Mouse (Mus musculus) limb, embryonic 11.5 days (tissue): ENCODE results near the gene Cpne4. TPM values are rescaled to one million over a fixed set of nuclear protein-coding genes. Genes with fewer than 3 reads are reported as not detected.
A peak's percentile ranks its signal among the peaks of the same experiment; 100 is the strongest.

Experiments used
- ATAC-seq: fragments of 200-750 bp; cut with Nextera tagmentation; 2 replicates; pipeline ENCODE4 v1.8.0; 2017; ENCODE audit warnings: low read depth; ENCODE audit not compliant: insufficient number of reproducible peaks, low FRiP score, low TSS enrichment
- DNase-seq: peaks from one replicate; pipeline ENCODE4 v3.0.0-alpha.2; 2015; ENCODE audit warnings: low spot score
- H3K27ac ChIP-seq: fragments of 300-500 bp; sonication (generic); replicated peaks from 2 replicates; pipeline ENCODE4 v1.5.1; 2014; ENCODE audit warnings: low read depth, mild to moderate bottlenecking, low read length
- H3K27me3 ChIP-seq: fragments of 300-500 bp; sonication (generic); 2 replicates; pipeline ENCODE4 v1.6.1; 2014; ENCODE audit warnings: mild to moderate bottlenecking, low read length, mixed read lengths; ENCODE audit not compliant: control insufficient read depth, insufficient read depth
- H3K36me3 ChIP-seq: fragments of 300-500 bp; sonication (generic); 2 replicates; pipeline ENCODE4 v1.6.1; 2014; ENCODE audit warnings: mild to moderate bottlenecking, low read length, moderate library complexity, mixed read lengths; ENCODE audit not compliant: control insufficient read depth, insufficient read depth
- H3K4me1 ChIP-seq: fragments of 300-500 bp; sonication (generic); 2 replicates; pipeline ENCODE4 v1.6.1; 2014; ENCODE audit warnings: low read length, mixed read lengths; ENCODE audit not compliant: control insufficient read depth, insufficient read depth
- H3K4me2 ChIP-seq: fragments of 300-500 bp; sonication (generic); 2 replicates; pipeline ENCODE4 v1.6.1; 2014; ENCODE audit warnings: low read depth, mild to moderate bottlenecking, moderate library complexity; ENCODE audit not compliant: severe bottlenecking
- H3K4me3 ChIP-seq: fragments of 300-500 bp; sonication (generic); 2 replicates; pipeline ENCODE4 v1.5.1; 2014; ENCODE audit warnings: low read depth, low read length
- H3K9ac ChIP-seq: fragments of 300-500 bp; sonication (generic); 2 replicates; pipeline ENCODE4 v1.6.1; 2014; ENCODE audit warnings: mild to moderate bottlenecking, low read length
- H3K9me3 ChIP-seq: fragments of 300-500 bp; sonication (generic); 2 replicates; pipeline ENCODE4 v1.6.1; 2016; ENCODE audit warnings: low read length; ENCODE audit not compliant: control insufficient read depth
- WGBS: fragments of 180-500 bp; shearing (Covaris S2); extraction: QIAGEN DNeasy Blood & Tissue Kit; methylation state at CpG from one replicate; pipeline ENCODE4 v1.1.7; 2014; 5-methylcytosine and 5-hydroxymethylcytosine counted together
- polyA plus RNA-seq: library from polyadenylated mRNA; unstranded; fragments of >200 nt; fragmentation: Nextera tagmentation; extraction: Ambion mirVana; gene quantifications from 2 replicates; pipeline ENCODE4 v1.2.1, GENCODE M21; 2014

The Cpne4 gene
- polyA plus RNA-seq, 1 experiment from 2014 or later = not detected

- ATAC-seq = no peak
- no peak overlapping the region for H3K4me3 ChIP-seq
- 81% methylated on average over 10 of the region's 10 CpGs for WGBS
Observed at GRCm38 (mm10) chr9:105048351-105048750, 501.3 kb downstream of the Cpne4 start.

GRCm38 (mm10) chr9:105049636-105050035 is 502.6 kb downstream of the Cpne4 start:
- no peak overlapping the region for H3K4me2 ChIP-seq
- ATAC-seq = no peak
- no peaks in the 10 kb centered on the region for H3K9me3 ChIP-seq
- H3K27ac ChIP-seq = no peak overlapping the region
- no peaks in the 10 kb centered on the region for H3K4me1 ChIP-seq
- H3K27me3 ChIP-seq = no peaks in the 10 kb centered on the region
- DNase-seq = no peak
- no peaks in the 10 kb centered on the region for H3K36me3 ChIP-seq
- no peak overlapping the region for H3K9ac ChIP-seq
- WGBS = 70% methylated on average over 2 of the region's 2 CpGs
- H3K4me3 ChIP-seq = no peak overlapping the region

More at GRCm38 (mm10) chr9:105048351-105048750, 501.3 kb downstream of the Cpne4 start:
- H3K36me3 ChIP-seq = no peaks in the 10 kb centered on the region
- H3K4me1 ChIP-seq = no peaks in the 10 kb centered on the region
- no peaks in the 10 kb centered on the region for H3K9me3 ChIP-seq
- H3K27me3 ChIP-seq = no peaks in the 10 kb centered on the region
- H3K27ac ChIP-seq = no peak overlapping the region
- no peak overlapping the region for H3K4me2 ChIP-seq
- no peak for DNase-seq
- no peak overlapping the region for H3K9ac ChIP-seq

- Histone ChIP-seq H3K27me3 (no peaks in the 10 kb centered on the region), H3K4me3 (no peak overlapping the region), H3K9ac (no peak overlapping the region), H3K4me2 (no peak overlapping the region), H3K27ac (no peak overlapping the region), H3K9me3 (no peaks in the 10 kb centered on the region), H3K36me3 (no peaks in the 10 kb centered on the region), H3K4me1 (no peaks in the 10 kb centered on the region)
- ATAC-seq = no peak
- WGBS = 69% methylated on average over 2 of the region's 2 CpGs
- DNase-seq = no peak
Observed at GRCm38 (mm10) chr9:105050257-105050656, 503.2 kb downstream of the Cpne4 start.

- Histone ChIP-seq H3K9me3 (no peaks in the 10 kb centered on the region), H3K4me2 (peak within 1 kb of the TSS; percentile 79), H3K36me3 (peaks cover 8% of the 10 kb centered on the region; the same call in 1 of the 2 replicates), H3K27me3 (no peaks in the 10 kb centered on the region), H3K4me1 (no peaks in the 10 kb centered on the region), H3K4me3 (peak within 1 kb of the TSS; percentile 92), H3K27ac (0 out of 2 replicates have a peak within 1 kb of the TSS, but pooled peaks have one; percentile 39), H3K9ac (peak within 1 kb of the TSS; percentile 96)
- peak; percentile 90 for ATAC-seq
- peak; percentile 95 for DNase-seq
- under 1% methylated on average over 31 of the region's 31 CpGs for WGBS
Observed at GRCm38 (mm10) chr9:105053147-105053557, 506.1 kb downstream of the Cpne4 start, which contains the start of gene Mrpl3. Mrpl3 (plus strand) TSS chr9:105053239.

- no peaks in the 10 kb centered on the region for H3K4me1 ChIP-seq
- no peak overlapping the region for H3K27ac ChIP-seq
- ATAC-seq (no peak), DNase-seq (no peak)
- peak overlapping the region; percentile 96 for H3K9ac ChIP-seq
- WGBS = 55% methylated on average over 4 of the region's 4 CpGs
- H3K4me2 ChIP-seq = peak overlapping the region; percentile 79
- H3K4me3 ChIP-seq = peak overlapping the region; percentile 92
- no peaks in the 10 kb centered on the region for H3K9me3 ChIP-seq
- peaks cover 9% of the 10 kb centered on the region; the same call in 1 of the 2 replicates for H3K36me3 ChIP-seq
- H3K27me3 ChIP-seq = no peaks in the 10 kb centered on the region
Observed at GRCm38 (mm10) chr9:105053812-105054211, 506.7 kb downstream of the Cpne4 start.

DNA sequence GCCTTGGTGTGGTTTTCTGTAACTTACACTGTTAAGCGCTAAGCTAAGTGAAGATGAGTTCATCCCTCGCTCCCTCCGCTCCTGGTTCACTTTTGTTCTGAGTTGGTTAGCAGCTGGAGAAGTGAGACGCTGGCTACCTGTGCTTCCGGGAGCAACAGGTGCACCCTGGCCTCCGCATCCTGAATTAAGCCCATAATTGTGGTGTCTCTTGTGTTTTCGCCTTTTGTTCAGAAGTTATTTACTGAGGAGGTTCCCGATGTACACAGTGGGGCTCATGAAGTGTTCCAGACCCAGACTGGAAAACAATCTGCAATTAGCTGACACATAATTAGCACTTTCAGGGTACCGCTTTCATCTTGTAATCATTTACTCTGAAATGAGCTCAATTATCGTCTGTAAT is 522.0 kb downstream of the Cpne4 start:
- ATAC-seq (no peak), DNase-seq (no peak)
- no peak overlapping the region for H3K27ac ChIP-seq
- no peak overlapping the region for H3K4me2 ChIP-seq
- no peaks in the 10 kb centered on the region for H3K4me1 ChIP-seq
- peaks cover 2% of the 10 kb centered on the region; the same call in 1 of the 2 replicates for H3K36me3 ChIP-seq
- no peak overlapping the region for H3K4me3 ChIP-seq
- no peaks in the 10 kb centered on the region for H3K27me3 ChIP-seq
- no peak overlapping the region for H3K9ac ChIP-seq
- WGBS = 89% methylated on average over 10 of the region's 10 CpGs
- H3K9me3 ChIP-seq = no peaks in the 10 kb centered on the region

- H3K4me1 ChIP-seq = no peaks in the 10 kb centered on the region
- ATAC-seq (no peak), DNase-seq (no peak)
- H3K27ac ChIP-seq = no peak overlapping the region
- no peaks in the 10 kb centered on the region for H3K9me3 ChIP-seq
- no peak overlapping the region for H3K4me2 ChIP-seq
- H3K36me3 ChIP-seq = peaks cover 2% of the 10 kb centered on the region; the same call in 1 of the 2 replicates
- WGBS = 86% methylated on average over 4 of the region's 4 CpGs
- no peak overlapping the region for H3K4me3 ChIP-seq
- no peak overlapping the region for H3K9ac ChIP-seq
- no peaks in the 10 kb centered on the region for H3K27me3 ChIP-seq
Observed at GRCm38 (mm10) chr9:105072991-105073748, 526.1 kb downstream of the Cpne4 start.

- DNase-seq = no peak
- Histone ChIP-seq H3K27ac (no peak overlapping the region), H3K4me1 (no peaks in the 10 kb centered on the region), H3K4me3 (no peak overlapping the region), H3K9ac (no peak overlapping the region), H3K9me3 (no peaks in the 10 kb centered on the region), H3K4me2 (no peak overlapping the region), H3K27me3 (no peaks in the 10 kb centered on the region), H3K36me3 (peaks cover 2% of the 10 kb centered on the region; the same call in 1 of the 2 replicates)
- WGBS = 90% methylated on average over 8 of the region's 8 CpGs
- no peak for ATAC-seq
Observed at GRCm38 (mm10) chr9:105074851-105075250, 527.8 kb downstream of the Cpne4 start.
